Mouse (Mus musculus): ENCODE data around the gene Cltrn.

Gene Cltrn

DNA sequence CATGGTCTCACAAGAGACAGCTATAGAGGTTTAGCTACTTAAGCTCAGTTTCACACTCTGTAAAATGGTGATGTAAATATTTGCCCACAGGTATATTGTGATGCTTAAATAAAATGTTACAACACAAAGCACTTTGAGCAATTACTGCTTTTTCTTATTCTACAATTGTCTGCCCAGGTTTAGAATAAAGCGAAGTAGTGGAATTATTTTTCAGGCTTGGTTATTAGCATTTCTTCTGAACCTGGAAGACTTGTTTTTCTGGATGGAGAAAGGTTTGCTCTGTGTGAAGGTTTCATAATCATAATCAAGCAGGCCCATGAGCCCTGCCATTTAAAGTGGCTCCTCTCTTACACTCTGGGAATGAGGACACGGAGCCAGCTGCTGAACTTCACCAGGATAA is 50.4 kb downstream of the Cltrn start, which contains the start of gene Ace2:
Gene Ace2 (plus strand): TSS at position 301 of the 400 bp plus-strand sequence.
- DNase-seq (ENCODE audit: low spot score) = no peak

DNA sequence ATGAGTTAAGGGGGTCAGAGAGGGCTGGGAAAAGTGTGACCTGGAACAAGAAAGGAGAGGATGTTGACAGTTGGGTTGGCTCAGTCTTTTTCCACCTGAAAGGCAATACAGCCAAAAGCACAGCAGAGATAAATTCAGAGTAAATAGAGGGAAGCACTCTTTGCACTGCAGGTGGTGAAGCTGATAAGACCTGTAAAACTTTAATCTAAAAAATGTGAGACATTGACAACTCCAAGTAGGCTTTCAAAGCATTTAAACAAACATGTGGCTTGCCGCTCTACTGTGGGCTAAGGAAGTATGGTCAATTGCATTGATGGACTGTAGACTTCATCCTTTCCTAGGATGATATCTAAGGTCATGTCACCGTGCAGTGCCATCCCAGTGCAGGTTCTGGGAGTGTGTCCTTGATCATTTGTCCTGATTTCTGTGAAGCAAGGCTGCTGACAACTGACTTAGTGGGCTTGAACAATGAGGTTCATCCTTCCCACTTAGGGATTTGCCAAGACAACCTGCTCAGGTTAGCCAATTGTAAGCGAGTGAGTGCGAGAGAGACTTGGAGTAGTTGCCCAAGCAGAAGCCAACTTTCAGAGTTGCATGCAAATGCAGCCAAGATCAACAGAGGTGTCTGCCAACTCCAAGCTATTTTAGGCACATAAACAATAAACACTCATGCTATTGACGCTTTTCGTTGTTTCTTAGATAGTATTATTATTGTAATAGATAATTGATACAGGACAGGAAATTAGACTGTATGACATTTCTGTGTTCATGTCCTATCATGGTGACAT is 57.0 kb downstream of the Cltrn start:
- peak; percentile 42 for DNase-seq (ENCODE audit: low spot score)

DNA sequence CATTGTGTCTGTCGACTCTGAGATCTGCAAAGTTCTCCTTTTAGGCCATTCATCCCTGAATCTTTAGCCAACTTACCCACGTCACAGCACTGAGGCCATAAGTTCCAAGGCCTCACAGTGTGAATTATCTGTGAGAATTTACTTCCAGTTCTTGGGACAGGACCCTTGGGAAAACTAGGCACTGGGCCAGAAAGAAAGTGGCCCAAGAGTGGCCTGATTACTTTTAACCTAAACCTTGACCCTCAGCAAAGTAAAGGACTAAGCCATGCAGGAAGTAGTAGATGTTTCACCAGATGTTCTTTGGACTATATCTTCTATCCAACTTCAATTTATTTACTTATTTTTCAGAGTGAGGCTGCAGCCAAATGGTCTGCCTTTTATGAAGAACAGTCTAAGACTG is 64.1 kb downstream of the Cltrn start:
- no peak for DNase-seq (ENCODE audit: low spot score)

DNA sequence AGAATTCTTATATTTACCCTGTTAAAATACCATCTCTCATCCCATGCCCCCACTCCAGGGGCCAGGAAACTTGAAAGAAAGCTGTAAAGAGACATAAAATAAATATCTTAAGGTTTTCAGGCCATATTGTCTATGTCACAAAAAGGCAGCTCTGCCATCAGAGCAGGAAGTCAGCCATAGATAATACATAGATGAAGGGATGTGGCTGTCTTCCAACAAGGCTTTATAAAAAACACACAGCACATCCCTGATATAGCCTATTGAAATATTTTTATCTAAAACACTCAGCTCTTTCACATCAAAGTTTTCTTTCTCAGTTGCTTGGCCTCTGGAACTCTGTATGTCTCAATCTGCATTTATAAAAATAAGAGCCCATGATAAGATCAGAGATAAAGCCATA is 65.0 kb downstream of the Cltrn start:
- no peak for DNase-seq (ENCODE audit: low spot score)

DNA sequence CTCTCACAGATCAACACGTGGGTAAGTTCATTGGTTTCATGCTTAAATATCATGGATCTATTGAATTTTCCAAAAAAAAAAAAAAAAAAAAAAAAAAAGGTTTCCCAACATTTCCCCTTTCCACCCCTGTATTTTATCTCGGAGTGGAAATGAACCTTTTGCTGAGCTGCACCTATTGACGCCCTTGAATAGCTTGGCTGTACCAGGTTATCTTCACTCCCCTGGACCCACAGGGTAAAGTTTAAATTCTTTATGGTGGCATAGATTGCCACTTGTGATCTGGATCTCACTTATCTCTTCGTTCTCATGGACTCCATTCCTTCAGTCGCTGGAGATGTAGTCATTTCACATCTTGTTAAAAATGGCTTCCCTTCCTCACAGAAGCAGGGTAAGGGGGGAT is 66.0 kb downstream of the Cltrn start:
- no peak for DNase-seq (ENCODE audit: low spot score)

DNA sequence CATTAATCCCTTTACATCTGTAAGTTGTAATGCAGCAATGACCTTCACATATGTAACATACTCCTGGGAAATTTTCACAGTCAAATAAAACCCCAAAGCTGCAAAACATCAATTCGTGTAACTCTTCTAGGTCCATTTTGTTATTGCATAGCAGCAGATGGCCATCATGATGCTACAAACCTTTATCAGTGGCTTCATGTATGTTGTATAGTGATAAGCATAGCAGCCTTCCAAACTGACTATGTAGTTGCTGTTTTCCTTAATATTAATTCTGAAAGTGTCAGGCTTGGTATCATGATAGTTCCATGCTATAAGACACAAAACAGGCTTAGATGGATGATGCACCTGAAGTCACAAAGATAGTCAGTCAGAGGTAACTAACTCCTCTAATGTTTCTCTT is 76.1 kb downstream of the Cltrn start:
- peak; percentile 36 for DNase-seq (ENCODE audit: low spot score)
